Mouse (Mus musculus) lung, postnatal 14 days (tissue): ENCODE measurements around the gene Hcn4.

Source experiments
- DNase-seq: peaks from one replicate; pipeline ENCODE4 v3.0.0; 2021

Gene Hcn4

DNA sequence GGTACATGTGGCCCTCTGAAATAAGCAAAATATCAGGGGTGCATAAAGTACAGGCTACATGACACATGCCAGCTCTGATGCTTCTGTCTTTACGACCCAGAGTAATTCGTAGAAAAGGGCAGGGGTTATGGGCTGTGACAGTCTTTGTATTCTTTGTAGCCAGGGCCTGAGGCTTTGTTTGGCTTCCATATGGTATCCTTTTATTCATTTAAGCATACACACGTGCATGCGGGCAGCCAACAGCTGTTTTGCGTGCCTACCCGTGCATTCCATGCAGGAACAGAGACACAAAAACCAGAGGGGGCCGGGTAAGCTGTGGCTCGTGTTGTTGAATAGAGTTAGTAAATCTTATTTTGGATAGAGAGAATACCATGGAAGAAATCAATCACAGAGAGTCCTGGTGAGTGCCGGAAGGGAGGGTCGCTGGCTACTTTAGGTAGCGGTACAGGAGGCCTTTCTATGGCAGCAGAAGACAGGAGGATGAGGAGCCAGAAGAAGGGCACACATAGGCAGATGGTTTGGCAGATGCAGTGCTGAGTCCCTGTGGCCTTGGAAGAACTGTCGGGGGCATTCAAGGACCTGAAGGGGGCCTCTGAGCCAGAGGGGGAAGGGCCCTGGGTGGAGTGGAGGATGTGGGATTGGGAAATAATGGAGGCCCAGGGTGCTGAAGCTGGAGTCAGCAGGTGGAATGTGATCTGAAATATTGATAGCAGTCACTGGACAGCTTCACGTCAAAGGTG is 26.5 kb downstream of the Hcn4 start:
- no peak for DNase-seq

DNA sequence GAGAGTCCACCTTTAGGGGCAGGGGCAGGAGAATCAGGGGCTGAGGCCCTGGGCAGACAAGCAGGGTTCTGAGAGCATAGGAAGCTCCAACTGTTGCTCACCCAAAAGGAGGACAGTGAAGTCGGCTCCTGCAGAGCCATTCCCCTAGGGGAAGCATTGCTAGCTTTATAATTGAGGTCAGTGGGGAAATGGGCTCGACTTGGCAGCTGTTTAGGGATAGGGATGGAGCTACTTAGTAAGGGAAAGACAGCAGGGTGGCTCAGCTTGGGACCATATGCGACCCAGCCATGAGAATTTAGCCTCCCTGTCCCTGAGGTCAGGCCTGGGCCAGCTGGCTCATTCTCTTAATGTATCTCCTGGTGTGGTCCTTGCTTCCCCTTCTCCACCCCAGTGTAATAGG is 31.7 kb downstream of the Hcn4 start:
- no peak for DNase-seq

DNA sequence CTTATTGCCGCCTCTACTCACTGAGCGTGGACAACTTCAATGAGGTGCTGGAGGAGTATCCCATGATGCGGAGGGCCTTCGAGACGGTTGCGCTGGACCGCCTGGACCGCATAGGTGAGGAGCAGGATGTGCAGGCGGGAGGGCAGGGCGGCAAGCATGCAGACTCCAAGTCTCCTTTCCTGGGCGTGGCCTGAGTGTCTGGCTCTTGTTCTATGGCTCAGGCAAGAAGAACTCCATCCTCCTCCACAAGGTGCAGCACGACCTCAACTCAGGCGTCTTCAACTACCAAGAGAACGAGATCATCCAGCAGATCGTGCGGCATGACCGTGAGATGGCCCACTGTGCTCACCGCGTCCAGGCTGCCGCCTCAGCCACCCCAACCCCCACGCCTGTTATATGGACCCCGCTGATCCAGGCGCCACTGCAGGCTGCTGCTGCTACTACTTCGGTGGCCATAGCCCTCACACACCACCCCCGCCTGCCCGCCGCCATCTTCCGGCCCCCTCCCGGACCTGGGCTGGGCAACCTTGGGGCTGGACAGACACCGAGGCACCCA is 35.9 kb downstream of the Hcn4 start:
- no peak for DNase-seq

DNA sequence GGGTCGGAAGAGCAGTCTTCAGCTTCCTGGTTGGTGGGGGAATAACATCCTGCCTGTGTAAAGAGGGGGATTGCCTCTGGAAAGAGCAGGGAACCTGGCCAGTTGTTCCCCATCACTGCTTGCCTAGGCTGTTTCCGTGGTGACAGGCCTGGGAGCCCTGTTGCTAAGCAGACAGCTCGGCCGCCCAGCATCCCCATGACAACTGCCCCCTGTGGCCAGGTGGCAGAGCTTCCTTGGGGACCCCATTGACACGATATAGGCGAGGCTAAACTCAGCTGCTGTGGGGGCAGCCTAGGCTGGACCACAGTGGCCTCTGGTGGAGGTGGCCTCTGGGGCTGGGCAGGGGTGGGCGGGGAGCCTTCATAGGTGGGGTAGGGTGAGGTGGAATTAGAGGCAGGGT is 40.6 kb downstream of the Hcn4 start:
- no peak for DNase-seq

DNA sequence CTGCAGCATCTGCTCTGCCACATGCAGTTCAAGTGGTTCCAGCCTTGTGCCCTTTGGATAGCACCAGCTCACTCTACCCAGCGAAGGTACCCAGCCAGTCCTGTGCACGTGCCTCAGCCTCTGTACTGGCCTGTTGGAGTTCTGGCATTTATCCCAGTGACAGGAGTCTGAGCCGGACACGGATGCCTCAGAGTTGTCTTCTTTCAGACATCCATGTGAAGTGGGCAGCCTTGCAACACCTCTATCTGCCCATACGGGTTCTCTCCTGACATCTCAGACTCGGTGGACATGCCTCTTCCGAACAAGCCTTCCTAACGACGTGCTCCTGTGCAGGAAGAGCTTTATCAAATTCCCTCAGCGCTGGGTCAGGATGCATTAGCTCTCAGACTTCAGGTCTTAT is 47.9 kb downstream of the Hcn4 start:
- DNase-seq, result no peak

DNA sequence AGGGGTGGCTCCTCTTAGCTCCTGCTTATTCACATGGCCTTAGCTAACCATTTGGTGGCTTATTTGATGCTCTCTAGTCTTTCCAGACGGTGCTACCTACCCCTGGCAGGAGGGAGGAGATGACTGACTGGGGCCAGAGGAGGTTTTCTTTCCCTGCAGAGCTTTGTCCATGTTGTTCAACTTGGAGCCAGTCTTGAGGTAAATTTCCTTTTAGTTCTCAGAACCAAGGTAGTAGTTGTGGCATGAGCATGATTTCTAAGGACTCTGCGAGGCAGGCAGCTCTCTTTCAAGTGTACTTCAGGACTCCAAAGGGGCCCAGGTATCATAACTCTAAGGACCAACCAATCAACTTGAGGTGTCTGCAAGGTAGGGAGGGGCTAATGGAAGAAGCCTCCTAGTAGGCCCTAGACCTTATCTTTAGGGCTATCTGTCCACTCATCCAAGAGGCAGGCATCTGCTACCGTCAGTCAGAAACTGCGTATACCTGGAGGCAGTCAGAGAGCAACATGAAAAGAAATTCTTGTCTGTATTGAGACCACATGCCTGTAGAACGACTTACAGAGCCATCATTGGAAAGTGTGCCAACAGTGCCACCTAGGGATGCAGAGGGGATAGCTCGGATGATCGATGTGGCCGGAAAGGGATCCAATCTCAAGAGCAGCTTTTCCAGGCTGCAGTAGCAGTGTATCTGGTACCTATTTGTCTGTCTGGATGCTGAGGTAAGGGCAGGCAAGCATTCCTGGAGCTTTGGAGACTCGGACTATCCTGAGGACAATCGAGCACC is 50.5 kb downstream of the Hcn4 start:
- peak; percentile 67 for DNase-seq

DNA sequence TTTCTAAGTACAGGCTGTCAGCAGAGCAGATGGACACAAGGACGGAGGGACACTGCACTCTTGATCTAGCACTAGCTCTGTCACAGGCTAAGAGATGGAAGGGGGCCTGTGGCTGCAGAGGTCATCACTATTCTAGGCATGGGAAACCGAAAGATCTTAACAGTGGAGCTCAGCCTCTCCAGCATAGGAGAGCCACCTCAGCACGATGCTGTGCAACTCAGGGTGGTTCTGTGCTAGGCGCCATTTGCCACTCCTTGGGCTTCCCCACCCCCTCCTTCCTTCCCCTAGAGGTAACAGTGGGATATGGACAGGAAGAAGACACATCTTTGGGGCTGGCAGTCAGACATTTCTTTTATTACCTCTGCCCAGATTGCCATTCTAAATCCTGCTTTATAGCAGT is 51.1 kb downstream of the Hcn4 start:
- no peak for DNase-seq

DNA sequence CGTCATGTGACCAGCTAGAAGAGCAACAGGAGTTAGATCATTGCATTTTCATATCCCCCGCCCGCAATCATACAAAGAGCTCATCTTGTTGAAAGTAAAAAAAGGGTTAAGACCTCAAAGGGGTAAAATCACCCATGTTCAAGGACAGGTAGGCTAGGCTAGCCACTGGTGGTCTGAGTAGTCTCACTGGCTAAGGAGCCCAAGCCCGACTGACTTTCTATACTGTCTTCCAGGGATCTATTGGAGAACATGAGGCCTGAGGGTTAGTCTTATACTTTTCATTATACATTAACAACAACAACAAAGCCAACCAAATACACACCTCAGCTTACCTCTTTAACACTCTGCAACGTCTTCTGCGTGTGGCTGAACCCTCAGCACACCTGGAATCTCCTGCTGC is 52.2 kb downstream of the Hcn4 start:
- DNase-seq, result no peak

DNA sequence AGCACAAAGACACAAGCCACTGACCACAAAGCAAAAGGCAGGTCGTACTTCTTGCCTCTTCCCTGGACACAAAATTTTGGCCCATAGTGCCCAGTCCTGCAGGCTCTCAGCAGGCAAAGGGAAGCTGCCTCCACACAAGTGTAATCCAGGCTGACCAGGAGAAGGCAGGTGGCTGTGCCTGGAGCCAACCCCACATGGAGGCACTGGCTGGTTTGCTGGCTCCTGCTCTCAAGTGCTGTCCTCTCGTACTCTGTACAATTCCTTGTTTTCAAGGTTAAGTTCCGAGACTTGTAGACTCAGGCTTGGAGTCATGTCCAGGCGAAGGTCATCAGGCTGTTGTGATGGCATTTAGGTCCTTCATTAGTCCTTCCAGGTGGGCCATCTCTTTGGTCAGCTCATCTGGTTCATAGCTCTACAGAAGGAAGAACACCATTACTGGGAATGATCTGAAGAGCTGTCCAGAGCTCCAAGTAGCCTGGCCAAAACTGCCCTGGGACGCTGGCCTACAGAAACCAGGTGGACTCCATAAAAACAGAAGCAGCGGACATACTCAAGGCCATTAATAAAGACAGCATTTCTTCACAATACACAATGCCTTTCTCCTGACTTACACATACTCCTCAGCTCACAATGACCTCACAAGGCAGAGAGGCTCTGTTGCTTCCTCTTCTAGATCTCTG is 53.9 kb downstream of the Hcn4 start:
- no peak for DNase-seq

DNA sequence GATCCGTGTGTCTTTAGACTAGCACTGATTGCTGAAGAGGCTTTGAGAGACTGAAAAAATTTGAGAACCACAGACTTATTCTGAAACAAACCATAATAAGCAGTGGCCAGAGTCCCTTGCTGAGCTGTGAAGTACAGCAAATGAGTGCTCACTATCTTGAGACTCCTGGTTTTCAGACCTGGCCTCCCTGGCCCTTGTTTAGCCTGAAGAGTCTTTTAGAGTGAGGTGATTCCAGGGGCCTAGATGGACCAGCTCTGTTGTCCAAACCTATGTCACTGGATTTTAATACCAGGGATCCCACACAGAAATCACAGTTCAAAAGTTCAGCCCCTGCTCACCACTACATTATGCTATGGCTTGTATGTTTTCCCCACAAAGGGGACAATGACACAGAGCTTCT is 56.6 kb downstream of the Hcn4 start:
- no peak for DNase-seq

DNA sequence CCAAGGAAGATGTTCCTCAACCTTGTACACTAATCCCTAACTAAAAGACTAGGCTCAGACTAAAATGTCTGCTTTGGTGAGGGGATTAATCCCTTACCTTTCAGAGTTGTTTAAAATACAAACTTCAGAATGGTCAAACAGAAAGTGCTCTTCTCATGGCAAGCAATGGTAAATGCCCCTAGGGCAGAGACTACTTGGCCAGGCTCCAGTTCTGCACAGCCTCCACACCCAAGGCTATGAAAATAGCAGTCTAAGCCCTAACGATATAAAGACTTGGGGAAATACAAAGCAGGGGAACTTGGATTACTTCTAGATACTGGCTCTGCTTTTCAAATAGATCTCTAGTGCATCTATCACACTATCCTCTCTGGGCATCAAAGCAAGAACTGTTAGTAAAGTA is 59.5 kb downstream of the Hcn4 start:
- no peak for DNase-seq

DNA sequence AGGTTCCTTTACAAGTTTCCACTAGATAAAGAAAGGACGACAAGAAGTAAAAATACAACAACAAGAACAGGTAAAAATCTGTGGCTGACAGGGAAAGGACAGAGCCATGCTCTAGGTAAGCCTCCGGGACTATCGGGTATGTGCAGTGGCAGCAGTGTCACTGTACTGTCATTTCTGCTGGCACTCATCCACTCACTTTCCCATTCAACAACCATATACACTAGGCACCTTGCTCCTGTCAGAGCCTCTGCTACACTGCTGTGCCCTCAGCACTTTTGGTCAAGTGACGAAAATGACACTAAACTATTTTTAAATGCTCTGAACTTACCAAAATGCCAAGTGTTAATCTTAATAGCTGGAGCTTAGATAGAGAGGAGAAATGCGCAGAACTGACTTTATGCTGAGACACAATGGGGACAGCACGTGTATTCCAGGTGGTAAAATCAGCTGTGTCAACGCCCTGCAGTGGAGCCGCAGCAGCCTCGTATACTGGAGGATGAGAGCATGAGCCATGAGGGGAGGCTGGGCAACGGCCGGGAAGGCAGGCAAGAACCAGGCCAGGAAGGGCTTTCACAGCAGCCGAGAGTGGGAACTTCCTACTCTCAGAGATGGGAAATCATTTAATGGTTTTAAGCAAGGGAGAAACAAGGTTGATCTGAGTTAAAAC is 66.7 kb downstream of the Hcn4 start:
- DNase-seq, result no peak

DNA sequence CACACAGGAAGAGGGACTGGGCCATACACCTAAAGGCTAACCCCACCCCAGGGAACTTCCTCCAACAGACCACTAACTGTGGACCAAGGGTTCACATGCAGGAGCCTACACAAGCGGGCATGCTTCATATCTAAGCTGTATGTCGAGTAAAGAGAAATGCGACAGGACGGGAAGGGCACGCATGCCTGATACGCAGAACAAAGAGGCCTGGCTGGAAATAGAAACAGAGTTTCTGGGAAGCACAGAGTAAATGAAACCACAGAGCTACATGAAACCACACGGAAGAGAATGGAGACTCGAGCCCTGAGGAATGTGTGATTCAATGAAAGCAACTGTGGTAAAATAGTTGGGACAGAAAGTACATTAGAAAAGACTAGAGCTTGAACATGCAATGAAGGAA is 67.7 kb downstream of the Hcn4 start:
- DNase-seq, result no peak

DNA sequence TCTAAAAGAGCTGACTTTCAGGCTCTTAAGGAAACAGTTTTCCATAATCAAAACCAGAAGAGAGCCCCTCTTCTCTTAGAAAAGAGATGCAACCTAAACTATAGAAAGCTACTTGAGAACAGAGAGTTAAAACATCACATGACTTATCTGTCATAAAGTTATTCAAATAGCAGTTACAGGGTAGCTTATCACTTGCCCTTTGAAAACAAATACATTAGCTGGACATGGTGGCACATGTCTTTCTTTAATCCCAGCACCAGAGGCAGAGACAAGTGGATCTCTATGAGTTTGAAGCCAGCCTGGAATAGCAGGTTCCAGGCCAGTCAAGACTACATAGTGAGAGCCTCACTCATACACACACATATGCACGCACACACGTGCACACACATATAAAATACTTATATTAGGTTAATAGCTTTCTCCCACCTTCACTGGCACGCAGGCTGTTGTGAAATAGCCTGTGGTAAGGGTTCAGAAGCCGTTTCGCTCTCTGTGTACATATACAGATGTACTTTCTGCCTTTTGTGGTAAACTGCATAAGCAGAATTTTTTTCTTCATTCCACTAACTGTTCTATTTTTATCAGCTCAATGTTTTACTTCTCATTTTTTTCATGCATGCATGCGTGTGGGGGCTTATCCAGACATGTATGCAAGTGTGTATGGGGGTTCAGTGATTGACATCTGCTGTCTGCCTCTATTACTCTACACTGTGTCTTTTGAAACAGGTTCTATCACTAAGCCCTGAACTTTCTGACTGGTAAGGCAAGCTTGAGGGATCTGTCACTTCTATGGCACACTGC is 68.8 kb downstream of the Hcn4 start:
- no peak for DNase-seq

DNA sequence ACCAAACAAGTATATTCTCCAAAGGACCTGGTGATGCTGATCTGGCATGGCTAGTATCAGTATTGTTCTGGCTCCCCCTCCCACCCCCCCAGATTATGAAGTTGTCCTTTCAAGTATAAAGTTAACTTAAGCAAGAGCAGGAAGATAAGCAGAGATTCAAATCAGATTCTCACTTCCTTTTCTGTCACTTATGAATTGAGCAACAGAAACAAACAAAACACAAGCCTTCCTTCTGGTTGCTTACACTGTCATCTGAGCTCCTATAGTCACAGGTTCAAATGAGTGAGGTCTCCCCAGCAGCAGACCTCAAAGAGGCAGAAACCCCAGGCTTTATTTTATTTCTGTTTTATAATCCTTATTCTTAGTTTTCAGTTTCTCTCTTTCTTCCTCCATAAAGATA is 76.4 kb downstream of the Hcn4 start:
- no peak for DNase-seq

DNA sequence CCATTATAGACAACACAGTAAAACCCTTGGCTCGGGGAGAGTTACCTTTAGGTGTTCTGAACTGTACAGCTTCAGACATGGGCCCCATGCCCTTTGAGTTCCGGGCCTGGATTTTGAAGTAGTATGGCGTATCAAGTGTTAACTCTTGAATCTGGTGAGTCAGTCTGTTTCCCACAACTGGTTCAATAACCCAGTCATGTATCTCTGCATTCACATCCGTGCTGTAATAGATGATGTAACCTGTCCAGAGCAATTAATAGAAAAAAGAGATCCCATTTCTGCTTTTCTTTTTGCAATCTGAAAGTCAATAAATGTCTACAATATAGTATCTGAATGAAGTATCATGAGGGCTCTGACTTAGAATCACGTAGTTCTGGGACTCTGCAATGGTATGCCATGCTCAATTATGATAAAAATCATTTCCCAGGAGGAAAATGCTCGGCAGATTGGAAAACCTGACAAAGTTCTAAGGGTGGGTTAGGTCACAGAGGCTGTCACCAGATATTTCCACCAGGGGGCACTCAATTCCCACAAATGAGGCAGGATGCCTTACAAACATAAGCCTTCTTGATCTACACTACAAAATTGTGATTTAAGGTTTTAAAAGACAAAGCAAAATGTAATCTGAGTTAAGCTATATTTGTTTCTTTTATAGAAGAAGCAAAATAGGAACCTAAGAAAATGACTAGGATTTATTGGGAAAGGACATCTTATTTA is 79.8 kb downstream of the Hcn4 start:
- DNase-seq, result peak; percentile 68
